Mouse (Mus musculus): ENCODE results near the gene Etnk2. TPM values are rescaled to one million over a fixed set of nuclear protein-coding genes. Genes with fewer than 3 reads are reported as not detected.

Gene Etnk2
- total RNA-seq, 4 experiments from 2014 or later: 2.0 to 3.3 (median 2.5) TPM

DNA sequence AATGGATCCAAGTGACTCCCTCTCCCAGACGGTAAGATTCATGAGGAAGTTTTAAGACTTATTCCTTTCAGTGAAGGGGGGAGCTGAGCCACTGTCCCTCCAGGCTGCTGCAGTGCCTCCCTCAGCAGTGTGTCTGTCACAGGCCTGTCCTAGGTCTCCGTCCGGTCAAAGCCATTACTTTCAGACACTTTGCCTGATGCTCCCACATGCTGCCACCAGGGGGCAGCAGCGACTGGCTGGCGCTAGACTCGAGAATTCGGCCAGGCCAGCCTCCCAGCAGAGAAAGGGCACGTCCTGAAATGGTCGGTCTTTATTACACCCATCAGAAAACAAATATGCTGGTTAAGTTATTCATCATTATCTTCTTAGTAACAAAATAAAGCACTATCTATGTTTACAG lies 18.6 kb downstream of the Etnk2 start:
- no peak for DNase-seq (ENCODE audit: low spot score in 2 of 2)

DNA sequence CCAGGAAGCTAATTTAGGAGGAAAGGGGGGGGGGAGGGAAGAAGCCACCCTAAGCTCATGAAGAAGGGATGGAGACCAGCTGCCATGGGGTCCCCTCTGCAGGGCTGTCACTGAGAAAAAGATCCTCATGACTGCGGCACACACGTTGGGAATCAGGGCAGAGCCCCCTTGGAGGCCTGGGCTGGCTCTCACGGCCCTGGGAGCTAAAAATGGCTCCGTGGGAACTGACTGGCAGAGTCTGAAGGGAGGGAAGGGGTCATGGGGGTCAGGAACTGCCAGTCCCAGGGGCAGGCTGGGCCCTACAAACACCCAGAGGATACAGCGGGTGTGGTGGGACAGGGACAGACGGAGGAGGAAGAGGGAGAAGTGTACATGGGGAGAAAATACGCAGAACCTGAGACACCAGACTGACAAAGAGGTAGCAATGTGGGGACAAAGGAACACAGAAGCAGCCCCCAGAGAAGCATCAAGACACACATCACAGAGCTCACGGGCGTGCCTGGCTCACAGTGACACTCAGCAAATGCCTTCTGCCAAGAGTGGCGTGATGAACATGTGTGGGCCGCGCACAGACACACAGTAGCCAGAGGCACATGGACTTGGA lies 19.3 kb downstream of the Etnk2 start:
- DNase-seq (ENCODE audit: low spot score in 2 of 2): no peak

DNA sequence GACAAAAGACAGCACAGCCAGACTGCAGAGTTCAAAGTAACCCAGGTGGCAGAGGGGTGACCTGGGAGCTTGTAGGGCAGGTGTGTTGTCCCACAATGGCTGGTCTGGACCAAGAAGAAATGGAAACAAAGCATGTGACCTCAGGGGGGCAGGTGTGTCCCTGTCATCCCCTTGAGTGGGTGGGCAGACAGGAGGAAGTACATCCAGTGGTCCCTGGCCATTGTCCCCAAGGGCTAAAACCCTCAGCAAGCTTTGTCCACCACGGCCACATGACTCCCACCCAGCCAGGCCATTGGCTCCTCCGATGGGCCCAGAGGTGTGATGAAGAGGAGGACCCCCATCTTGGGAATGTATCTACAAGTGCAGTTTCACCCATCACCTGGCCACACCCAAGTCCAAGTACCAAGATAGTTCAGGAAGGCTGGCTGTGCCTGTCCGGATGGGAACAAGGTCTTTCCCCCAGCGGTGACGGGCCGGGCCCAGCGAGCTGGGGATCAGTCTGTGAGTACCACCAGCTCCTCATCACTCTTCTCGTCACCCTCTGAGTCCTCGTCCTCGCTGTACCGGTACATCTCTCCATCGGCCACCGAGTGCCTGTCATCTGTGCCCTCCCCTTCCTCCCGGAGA lies 19.9 kb downstream of the Etnk2 start:
- DNase-seq (ENCODE audit: low spot score in 2 of 2): no peak

DNA sequence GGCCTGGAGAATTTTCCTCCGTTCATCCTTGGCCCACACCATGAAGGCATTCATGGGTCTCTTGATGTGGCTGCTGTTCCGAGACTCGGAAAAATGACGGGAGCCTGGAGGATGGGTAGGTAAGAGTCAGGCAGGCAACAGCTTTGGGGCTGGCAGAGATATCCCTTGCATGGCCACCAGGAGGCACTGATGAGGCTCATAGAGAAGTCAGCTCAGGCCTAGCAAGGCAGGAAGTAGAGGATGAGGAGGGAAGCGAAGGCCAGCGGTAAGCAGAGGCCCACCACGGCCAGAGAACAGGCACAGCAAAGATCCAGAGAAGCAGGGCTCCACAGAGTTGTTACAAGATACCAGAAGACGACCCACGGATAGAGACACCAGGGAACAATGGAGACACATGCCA lies 22.1 kb downstream of the Etnk2 start:
- peak; percentile 58 to 77 for DNase-seq (ENCODE audit: low spot score in 2 of 2)

- DNase-seq (ENCODE audit: low spot score in 2 of 2): no peak
Measured at GRCm38 (mm10) chr1:133386209-133386608, 22.8 kb downstream of the Etnk2 start.

DNA sequence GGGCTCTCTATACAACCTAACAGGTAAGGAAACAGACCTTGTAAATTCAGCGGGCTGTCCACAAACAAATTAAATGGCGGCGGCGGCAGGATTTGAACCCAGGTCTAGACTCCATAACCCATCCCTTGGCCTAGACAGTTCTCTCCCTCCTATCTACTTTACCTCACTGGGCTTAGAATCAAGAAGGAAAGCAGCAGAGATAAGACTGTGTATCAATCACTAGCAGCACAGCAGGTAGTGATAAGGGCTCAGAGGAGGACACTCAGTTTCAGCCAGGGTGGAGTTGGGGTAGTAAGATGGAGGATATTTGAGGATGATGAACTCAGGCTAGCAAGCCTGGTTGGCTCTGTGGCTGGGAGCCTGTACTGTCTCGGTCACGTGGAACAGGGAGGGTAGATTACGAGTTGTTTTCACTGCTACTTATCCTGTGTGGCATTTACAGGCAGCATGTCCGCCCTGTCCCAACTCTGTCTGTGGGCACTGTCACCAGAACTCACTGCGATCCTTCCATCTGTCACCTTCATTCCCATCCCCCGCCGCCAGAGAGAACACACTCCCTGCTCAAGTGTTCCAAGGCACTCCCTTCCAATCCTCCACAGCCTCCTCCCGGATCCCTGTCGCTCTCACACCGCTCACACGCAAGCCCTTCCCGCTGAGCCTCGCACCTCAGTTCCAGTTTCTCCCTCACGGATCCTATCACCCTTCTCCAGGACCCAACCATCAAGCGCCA lies 24.3 kb downstream of the Etnk2 start:
- peak in 1 of 2 experiments; percentile 48 for DNase-seq (ENCODE audit: low spot score in 2 of 2)

- no peak for DNase-seq (ENCODE audit: low spot score in 2 of 2)
Measured at GRCm38 (mm10) chr1:133394702-133395101, 31.3 kb downstream of the Etnk2 start.

DNA sequence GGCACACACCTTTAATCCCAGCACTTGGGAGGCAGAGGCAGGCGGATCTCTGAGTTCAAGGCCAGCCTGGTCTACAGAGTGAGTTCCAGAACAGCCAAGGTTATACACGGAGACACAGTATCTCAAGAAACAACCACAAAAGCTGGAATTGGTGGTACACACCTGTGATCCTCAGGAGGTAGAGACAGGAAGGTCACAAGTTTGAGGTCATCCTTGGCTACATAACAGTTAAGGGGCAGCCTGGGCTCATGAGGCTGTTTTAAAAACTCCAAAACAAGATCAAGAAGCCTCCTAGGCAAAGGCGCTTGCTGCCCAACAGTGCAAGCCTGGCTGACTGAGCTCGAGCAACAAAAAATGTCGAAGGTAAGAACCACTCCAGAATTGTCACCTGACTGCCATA lies 33.3 kb downstream of the Etnk2 start:
- no peak for DNase-seq (ENCODE audit: low spot score in 2 of 2)

DNA sequence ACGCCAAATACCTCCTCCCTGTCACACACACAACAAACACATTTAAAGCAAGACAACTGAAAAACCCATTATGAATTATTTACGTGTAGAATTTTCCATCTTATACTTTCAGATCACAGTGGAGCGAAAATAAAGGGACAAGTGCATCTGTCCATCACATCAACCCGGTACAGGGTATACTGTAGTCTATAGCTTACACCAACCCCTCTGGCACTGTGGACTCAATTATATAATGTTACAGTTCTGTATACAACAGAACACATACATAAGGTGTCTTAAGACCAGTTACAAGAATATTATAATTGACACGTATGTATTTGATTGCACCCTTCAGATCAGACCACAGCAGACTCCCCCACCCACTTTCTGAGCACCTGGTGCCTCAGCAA lies 33.7 kb downstream of the Etnk2 start:
- no peak for DNase-seq (ENCODE audit: low spot score in 2 of 2)

DNA sequence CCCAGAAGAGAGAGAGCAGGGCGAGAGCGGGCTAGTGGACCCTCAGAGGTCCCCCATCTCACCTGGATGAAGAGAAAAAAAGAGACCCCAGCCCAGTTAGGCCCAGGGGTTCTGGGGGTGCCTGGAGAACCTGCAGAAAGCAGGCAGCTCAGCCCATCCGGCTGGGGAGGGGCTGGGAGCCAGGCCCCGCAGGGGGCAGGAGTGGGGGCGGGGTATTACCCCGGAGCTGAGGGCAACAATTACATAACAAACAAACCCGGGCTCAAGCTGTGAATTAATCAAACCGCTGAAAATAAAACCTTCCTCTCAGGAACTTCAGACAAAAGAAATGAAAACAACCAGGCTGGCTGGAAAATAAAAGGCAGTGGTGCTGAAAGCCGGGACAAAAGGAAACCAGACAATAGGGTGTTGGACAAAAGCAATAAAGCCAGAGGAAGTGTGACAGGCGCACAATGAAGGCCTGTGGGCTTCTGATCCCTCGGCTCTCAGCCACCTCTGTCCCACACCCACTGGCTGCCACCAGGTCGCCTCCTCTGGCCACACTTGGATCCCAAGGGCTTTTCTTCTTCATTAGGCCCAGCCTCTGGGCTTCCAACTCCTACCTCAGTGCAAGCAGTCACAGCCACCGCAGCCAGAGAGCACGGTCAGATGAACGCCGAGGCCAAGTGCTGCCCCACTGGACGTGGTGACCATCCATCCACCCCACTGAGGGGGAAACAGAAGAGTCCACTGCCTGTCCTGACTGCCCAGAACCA lies 34.3 kb downstream of the Etnk2 start:
- peak in 1 of 2 experiments; percentile 39 for DNase-seq (ENCODE audit: low spot score in 2 of 2)

DNA sequence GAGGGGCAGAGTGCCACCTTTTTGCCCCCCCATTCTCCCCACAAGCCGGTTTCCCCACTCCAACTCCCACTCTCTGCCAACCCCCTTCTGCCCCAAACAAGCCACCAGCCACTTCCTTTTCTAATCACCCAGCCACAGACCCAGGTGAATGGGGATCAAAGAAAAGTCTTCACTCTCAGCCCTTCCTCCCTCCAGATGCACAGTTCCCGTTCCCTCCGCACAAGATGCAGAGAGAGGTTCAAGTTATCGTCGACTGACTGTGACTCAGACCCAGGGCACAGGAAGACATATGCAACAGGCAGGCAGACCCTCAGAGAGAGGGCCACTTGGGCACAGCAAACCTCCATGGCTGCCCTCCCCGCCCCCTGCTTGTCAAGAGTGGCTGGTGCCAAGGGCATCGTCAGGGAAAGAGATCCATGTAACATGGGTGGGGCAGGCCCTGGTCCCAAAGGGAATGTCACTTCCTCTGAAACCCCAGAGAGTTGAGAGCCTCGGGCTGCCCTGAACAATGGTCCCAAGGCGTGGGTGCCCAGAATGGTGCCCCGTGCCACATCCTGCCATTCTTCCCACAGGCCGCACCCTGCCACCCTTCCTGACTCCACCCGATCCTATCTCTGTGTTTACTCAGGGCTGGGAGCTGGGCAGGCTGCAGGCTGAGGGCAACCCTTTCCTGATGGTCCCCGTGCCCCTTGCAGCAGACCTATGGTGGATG lies 36.8 kb downstream of the Etnk2 start:
- no peak for DNase-seq (ENCODE audit: low spot score in 2 of 2)

DNA sequence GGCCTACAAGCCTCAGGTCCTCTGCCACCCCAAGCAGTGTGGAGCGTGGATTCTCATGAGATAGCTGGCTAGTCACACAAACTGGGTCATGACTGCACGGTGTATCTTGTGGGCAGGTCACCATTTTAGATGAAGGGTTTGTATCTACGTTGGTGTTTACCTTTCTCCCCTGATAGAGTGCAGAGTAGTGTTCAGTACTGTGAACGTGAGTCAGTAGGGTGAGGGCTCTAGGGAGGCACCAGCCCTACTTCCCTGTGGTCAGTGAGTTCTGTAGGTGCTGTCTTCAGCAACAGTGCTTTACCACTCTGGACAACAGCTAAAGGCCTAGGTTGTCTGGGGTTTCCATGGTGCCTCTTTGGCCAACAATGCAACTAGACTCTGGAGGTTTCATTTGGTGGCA lies 40.6 kb downstream of the Etnk2 start:
- no peak for DNase-seq (ENCODE audit: low spot score in 2 of 2)

- DNase-seq (ENCODE audit: low spot score in 2 of 2): no peak
Measured at GRCm38 (mm10) chr1:133406614-133407013, 43.2 kb downstream of the Etnk2 start.

- DNase-seq (ENCODE audit: low spot score in 2 of 2): no peak
Measured at GRCm38 (mm10) chr1:133407436-133407835, 44.1 kb downstream of the Etnk2 start.

- no peak for DNase-seq (ENCODE audit: low spot score in 2 of 2)
Measured at GRCm38 (mm10) chr1:133408321-133408720, 44.9 kb downstream of the Etnk2 start.

DNA sequence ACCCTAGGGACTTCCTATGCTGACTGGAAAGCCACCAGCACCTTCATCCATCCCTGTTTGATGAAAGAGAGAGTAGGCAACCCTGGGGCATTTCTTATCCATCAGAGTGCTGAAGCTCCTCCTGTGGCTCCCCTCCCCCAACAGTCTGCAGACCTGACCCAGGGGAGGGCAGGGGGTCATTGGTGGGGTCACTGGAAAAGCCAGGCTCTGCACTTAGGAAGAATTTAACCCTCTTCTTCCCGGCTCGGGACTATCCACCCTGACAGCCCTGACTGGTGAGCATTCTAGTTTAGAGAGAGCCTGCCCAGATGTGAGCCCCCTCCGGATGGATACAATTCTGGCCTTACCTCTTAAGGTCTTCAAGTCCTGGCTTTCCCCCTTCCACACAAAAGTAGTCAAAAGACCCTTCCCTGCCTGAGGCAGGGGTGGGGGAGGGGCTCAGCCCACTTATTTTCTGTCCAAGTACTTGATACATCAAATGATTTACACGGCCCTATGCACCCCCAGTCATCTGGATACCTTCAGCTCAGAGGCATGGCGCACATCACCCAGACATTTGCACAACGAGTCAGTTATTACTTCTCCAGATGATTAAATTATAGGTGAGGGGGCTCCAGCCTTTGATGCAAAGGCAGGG lies 45.6 kb downstream of the Etnk2 start:
- DNase-seq (ENCODE audit: low spot score in 2 of 2): no peak

DNA sequence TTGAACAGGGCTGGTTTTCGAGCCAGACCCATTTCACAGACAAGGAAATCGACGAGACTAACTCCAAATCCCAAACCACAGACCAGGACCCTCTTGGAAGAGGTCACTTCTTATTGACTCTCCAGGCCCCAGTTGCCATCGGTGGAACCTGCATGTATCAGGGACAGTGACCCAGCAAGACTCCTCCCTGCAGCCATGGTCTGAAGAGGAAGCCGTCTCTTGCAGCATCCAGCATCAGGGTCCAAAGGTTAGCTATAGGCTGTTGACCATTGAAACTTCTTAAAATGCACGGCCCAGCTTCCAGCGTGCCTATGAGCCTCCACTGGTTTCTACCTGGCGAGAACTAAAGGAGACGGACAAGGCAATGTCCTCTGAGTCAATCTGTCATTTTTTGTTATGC lies 46.4 kb downstream of the Etnk2 start:
- no peak for DNase-seq (ENCODE audit: low spot score in 2 of 2)

DNA sequence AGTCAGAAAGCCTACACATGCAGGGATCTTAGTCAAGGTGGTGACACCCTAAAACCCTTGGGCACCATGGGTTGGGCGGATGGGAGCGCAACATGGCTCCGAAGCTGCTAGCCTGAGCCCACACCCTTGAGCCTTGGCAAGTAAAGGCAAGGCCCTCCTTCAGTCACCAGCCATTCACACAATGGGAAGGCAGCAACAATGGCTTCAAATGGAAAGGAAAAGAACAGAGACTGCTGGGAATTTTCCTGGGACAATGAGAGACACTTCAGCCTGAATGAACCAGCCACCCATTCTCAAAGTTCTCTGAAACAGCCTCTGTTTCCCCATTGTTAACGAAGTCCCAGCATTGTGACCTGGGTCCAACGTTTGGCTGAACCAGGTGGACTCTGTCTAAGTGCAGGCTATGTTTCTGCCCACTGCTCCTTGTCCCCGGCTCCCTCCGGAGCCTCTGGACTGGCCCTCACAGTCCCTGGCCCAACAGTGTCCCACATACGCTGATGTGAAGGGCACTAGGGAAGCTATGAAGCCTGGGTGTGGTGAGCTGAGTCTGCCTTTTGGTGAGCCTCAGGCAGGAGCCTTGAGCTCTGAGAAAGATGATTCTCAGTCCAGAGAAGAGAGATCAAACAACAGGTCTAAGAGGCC lies 48.3 kb downstream of the Etnk2 start:
- DNase-seq (ENCODE audit: low spot score in 2 of 2): no peak

GRCm38 (mm10) chr1:133412941-133413340 lies 49.6 kb downstream of the Etnk2 start:
- no peak for DNase-seq (ENCODE audit: low spot score in 2 of 2)

DNA sequence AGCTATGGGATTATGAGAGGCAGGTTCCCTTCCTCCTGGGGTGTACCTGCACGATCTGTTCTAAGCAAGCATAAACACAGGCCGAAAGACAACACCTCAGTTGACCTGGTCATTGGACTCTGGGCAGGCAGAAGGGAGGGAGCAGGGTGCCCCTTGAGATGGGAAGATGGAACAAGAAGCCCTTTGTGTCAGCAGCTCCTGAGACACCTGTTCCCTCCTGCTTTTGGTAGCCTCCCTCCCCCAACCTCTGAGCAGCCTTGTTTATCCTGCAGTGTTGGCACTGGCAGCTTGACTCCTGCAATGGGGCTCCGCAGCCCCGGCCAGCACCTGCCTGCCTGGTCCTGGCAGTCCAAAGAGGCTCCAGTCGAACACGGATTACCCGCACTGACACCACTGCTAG lies 51.7 kb downstream of the Etnk2 start:
- DNase-seq (ENCODE audit: low spot score in 2 of 2): no peak
